Mouse (Mus musculus): ENCODE results near the gene Plekhg5.

Plekhg5 gene

GRCm38 (mm10) chr4:152146033-152146827 lies 73.9 kb downstream of the Plekhg5 start:
- no peak for DNase-seq (ENCODE audit: low spot score)

DNA sequence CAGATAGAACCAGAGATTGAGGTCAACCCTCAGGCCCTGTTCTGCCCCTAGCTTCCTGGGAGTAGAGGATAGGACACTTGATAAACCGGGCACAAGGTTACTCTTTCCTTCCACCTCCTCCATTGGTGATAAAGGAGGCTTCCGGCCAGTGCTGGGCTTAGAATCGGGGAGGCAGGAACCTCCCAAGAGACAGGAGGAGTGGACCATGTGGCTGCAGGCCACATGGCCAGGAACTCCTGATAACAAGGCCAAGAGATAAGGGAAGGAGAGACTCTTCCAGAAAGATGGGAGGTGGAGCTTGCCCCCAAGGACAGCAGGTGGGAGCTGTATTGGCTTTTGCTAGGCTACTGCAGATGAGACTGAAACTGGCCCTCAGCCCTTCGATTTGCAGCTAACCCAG lies 78.2 kb downstream of the Plekhg5 start:
- no peak for DNase-seq (ENCODE audit: low spot score)

DNA sequence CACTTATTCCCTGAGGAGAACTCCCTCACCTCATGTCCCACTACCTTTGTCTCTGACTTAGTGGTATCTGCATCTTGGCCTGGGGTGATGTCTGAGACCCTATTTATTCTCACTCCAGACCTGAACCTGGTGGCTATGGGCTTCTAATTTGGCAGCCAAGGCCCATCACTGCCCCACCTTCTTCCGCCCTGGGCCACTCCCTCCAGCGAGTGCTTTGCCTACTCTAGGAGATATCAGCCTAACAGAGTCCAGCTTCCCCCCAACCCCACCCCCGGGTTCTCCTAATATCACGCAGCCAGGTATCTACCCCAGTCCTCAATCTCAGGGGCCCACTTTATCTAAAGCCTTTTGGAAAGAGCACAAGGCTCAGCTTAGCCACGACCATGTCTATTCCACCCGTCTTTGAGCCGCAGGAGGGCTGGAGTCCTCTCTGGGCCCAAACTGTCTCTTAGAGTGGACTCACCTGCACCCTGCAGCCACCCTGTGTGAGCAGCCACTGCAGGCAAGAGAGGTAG lies 79.2 kb downstream of the Plekhg5 start:
- no peak for DNase-seq (ENCODE audit: low spot score)

DNA sequence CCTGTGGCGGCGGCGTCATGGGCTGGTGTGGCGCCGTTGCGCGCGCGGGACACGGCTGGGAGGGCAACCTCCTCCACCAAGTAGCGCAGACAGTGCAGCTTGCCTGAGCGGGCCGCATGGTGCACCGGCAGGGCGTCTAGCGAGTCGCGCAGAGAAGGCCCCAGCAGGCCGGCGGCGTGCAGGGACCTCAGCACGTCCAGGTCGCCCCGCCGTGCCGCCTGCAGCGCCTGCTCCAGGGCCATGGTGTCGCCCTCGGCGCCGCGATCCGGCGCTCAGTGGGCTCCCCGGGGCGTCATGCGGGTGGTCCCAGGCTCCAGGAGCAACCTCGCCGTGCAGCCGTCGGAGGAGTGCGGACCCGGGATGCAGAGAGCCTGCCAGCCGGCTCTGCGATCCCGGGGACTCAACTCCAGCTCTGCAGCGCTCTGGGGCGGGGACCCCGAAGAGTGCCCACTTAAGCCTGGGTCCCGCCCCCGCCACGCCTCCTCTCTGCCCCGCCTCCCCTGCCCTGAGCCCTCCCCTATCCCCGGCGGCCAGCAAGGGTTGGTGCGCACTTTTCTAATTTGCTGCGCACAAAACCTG lies 79.8 kb downstream of the Plekhg5 start, which contains the start of gene Espn:
TSS of gene Espn (minus strand) at position 406 of the 579 bp plus-strand sequence.
- DNase-seq (ENCODE audit: low spot score), result no peak

DNA sequence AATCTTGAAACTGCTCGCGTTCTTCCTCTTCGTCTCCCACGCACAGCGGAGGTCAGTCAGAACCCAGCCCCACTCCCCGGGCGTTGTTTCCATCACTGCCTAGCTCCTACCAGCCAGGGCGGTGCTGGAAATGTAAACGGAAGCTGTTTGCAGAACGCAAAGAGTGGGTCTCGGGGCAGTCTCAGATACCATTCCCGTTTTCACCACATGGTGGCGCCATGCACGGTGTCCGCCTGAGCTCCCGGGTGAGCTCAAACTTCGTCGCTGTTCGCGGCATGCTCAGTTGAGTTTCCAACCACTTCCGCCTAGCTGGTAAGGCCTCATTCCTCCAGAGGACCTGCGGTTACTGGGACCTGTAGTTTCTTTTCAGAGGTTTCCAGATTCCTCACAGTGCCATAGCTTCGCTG lies 81.5 kb downstream of the Plekhg5 start:
- peak; percentile 62 for DNase-seq (ENCODE audit: low spot score)

- DNase-seq (ENCODE audit: low spot score), result no peak
Observed at GRCm38 (mm10) chr4:152155019-152155418, 82.7 kb downstream of the Plekhg5 start.

- DNase-seq (ENCODE audit: low spot score), result no peak
Observed at GRCm38 (mm10) chr4:152157779-152158584, 85.7 kb downstream of the Plekhg5 start.

GRCm38 (mm10) chr4:152158585-152159284 lies 86.4 kb downstream of the Plekhg5 start, which contains the start of gene Hes2:
Gene Hes2, plus strand, starts transcription at chr4:152158867.
- no peak for DNase-seq (ENCODE audit: low spot score)

DNA sequence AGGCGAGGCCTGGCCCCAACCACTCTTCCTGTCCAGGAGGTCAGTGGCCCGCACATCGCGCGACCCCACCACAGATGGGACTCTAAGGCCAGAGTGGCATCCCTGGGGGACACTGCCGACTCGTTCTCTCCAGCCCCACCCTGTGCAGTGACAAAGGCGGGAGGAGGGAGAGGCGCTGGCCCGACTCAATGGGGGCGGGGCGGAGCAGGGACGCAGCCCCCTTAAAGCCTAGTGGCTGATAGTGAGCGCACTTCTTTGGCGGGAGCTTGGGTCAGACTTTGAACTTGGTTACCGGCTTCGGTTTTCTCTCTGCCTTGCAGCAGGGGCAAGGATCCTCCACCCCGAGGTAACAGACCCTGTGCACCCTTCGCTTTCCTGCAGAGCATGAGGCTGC lies 87.0 kb downstream of the Plekhg5 start:
- DNase-seq (ENCODE audit: low spot score), result no peak

GRCm38 (mm10) chr4:152160748-152161147 lies 88.5 kb downstream of the Plekhg5 start:
- no peak for DNase-seq (ENCODE audit: low spot score)

GRCm38 (mm10) chr4:152161601-152162000 lies 89.3 kb downstream of the Plekhg5 start:
- DNase-seq (ENCODE audit: low spot score), result no peak

DNA sequence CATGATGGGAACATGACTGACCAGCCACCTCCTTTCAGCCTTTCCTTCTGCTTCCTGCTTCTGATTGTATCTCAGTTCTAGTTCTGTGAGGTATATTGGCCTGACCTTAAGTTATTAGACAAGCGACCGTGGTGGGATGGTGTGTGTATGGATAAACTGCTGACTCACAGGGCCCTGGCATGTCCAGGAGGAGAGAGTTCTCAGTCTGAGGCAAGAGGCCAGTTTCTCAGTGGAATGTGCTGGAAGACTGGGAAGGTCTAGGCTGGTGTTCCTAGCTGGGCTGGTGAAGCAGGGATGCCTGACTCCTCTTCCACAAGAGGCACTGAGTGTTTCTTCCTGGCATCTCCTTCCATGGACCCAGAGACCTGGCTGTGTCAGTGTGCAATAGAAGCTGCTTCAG lies 90.5 kb downstream of the Plekhg5 start:
- DNase-seq (ENCODE audit: low spot score), result no peak

Data from left cerebral cortex, adult 11 months (tissue).